Mouse (Mus musculus) ES-Bruce4 (cell line): ENCODE data around the gene Malrd1.
"Not testable (repeated sequence)": the region's sequence is repeated elsewhere in the genome, so short reads cannot be mapped to it uniquely, and the experiment has no call there.

ENCODE experiments used
- CTCF ChIP-seq: IDR thresholded peaks from one replicate; pipeline ENCODE4 v1.8.1; 2011; ENCODE audit warnings: low read depth, low read length
- EP300 ChIP-seq: IDR thresholded peaks from 2 replicates; pipeline ENCODE4 v1.6.1; 2011; ENCODE audit warnings: low read depth, low read length; ENCODE audit not compliant: insufficient read depth
- POLR2A ChIP-seq: IDR thresholded peaks from one replicate; pipeline ENCODE4 v1.8.1; 2011; ENCODE audit warnings: low read length; ENCODE audit not compliant: insufficient read depth

DNA sequence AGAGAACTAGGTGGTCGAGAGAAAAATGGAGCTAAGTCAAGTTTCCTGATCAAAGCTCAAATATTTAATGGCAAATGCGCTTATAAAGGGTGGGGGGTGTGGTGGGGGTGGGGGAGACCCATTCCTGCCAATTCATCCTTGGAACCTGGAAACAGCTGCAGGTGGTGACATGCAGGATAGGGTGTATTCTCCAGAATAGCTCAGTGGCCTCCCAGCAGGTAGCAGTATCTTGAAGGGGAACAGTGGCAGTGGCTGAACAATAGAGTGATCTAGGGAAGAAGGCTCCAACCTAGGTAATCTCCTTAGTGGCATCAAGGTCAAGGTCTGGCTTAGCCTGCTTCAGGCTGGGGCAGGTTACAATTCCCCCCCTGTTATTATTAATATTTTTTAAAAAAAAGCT, 490.8 kb downstream of the Malrd1 start:
- TF ChIP-seq POLR2A, CTCF, EP300: not testable (repeated sequence)
